Mouse (Mus musculus) cortical plate, adult 2 months (tissue): ENCODE results near the gene Hist1h2bm.
A peak's percentile ranks its signal among the peaks of the same experiment; 100 is the strongest.

ENCODE experiments used
- CTCF ChIP-seq: fragments of 200-500 bp; IDR thresholded peaks from 2 replicates; pipeline ENCODE4 v1.5.1; 2011; ENCODE audit warnings: mild to moderate bottlenecking, control low read depth, low read length; ENCODE audit not compliant: insufficient read depth; ENCODE audit errors: extremely low read depth
- POLR2A ChIP-seq: fragments of 200-500 bp; IDR thresholded peaks from 2 replicates; pipeline ENCODE4 v1.6.1; 2011; ENCODE audit warnings: mild to moderate bottlenecking, low read length, control low read depth; ENCODE audit not compliant: insufficient read depth; ENCODE audit errors: extremely low read depth

GRCm38 (mm10) chr13:21710031-21710711, 11.7 kb upstream of the Hist1h2bm start:
- TF ChIP-seq CTCF (peak; percentile 65), POLR2A (no peak)
